Mouse (Mus musculus) neural tube, embryonic 12.5 days (tissue): ENCODE data around the gene Minos1. TPM values are rescaled to one million over a fixed set of nuclear protein-coding genes. Genes with fewer than 3 reads are reported as not detected.
A peak's percentile ranks its signal among the peaks of the same experiment; 100 is the strongest.

Source experiments
- ATAC-seq: fragments of 200-750 bp; cut with Nextera tagmentation; 2 replicates; pipeline ENCODE4 v1.8.0; 2017; ENCODE audit warnings: low read depth, mild to moderate bottlenecking, moderate TSS enrichment, moderate library complexity; ENCODE audit not compliant: low FRiP score
- H3K27ac ChIP-seq: fragments of 300-500 bp; sonication (generic); 2 replicates; pipeline ENCODE4 v1.5.1; 2016
- H3K27me3 ChIP-seq: fragments of 300-500 bp; sonication (generic); replicated peaks from 2 replicates; pipeline ENCODE4 v1.6.1; 2016; ENCODE audit warnings: mild to moderate bottlenecking
- H3K36me3 ChIP-seq: fragments of 300-500 bp; sonication (generic); 2 replicates; pipeline ENCODE4 v1.6.1; 2016; ENCODE audit warnings: mild to moderate bottlenecking
- H3K4me1 ChIP-seq: fragments of 300-500 bp; sonication (generic); 2 replicates; pipeline ENCODE4 v1.6.1; 2016
- H3K4me2 ChIP-seq: fragments of 300-500 bp; sonication (generic); replicated peaks from 2 replicates; pipeline ENCODE4 v1.6.1; 2016; ENCODE audit warnings: mild to moderate bottlenecking
- H3K4me3 ChIP-seq: fragments of 300-500 bp; sonication (generic); 2 replicates; pipeline ENCODE4 v1.5.1; 2016
- H3K9ac ChIP-seq: fragments of 300-500 bp; sonication (generic); 2 replicates; pipeline ENCODE4 v1.6.1; 2016; ENCODE audit warnings: mild to moderate bottlenecking
- H3K9me3 ChIP-seq: fragments of 300-500 bp; sonication (generic); 2 replicates; pipeline ENCODE4 v1.6.1; 2016; ENCODE audit warnings: mild to moderate bottlenecking
- WGBS: fragments of 180-500 bp; shearing (Covaris S2); methylation state at CpG from one replicate; pipeline ENCODE4 v1.1.7; 2016; 5-methylcytosine and 5-hydroxymethylcytosine counted together
- polyA plus RNA-seq: library from polyadenylated mRNA; unstranded; fragments of >200 nt; fragmentation: Nextera tagmentation; extraction: Ambion mirVana; gene quantifications from 2 replicates; pipeline ENCODE4 v1.2.1, GENCODE M21; 2016

Gene Minos1
- polyA plus RNA-seq, 1 experiment from 2014 or later, result 430 TPM

DNA sequence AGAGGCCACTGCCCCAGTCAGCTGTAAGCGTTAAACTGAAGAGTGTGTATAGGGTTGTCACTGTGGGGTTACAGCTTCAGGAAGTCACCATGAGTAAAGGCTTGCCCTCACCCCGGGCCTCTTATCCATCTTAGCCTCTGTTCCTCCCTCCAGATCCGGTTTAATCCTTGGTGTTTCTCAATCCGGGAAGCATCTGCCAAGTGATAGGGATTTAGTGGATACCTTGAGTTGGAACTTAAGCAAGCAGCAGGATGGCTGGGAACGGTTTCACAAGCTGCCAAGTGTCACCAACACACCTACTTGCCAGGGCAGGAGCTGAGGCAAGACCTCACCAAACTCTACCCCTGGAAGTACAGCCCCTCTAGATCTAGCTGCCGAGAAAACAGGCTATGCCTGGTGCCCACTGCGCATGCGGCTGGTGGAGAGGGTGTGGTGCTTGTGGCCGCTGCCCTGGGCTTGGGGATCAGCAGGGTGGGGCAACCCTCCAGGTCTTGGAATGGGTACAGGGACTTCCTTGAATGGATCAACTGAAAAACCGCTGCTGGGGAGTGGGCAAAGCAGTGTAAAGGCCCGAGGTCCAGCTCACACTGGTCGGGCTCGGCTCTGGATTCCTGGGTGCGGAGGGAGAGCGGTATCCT, 40.5 kb downstream of the Minos1 start:
- Histone ChIP-seq H3K27me3 (peaks cover 55% of the 10 kb centered on the region), H3K4me2 (peak overlapping the region; percentile 86), H3K4me3 (0 out of 2 replicates have a peak overlapping the region, but pooled peaks have one; percentile 59), H3K4me1 (peaks cover 15% of the 10 kb centered on the region), H3K27ac (no peak overlapping the region), H3K9me3 (peaks cover 8% of the 10 kb centered on the region; the same call in 1 of the 2 replicates), H3K9ac (peak overlapping the region; percentile 26; the same call in 1 of the 2 replicates), H3K36me3 (no peaks in the 10 kb centered on the region)
- ATAC-seq, result no peak
- 69% methylated on average over 15 of the region's 15 CpGs for WGBS

DNA sequence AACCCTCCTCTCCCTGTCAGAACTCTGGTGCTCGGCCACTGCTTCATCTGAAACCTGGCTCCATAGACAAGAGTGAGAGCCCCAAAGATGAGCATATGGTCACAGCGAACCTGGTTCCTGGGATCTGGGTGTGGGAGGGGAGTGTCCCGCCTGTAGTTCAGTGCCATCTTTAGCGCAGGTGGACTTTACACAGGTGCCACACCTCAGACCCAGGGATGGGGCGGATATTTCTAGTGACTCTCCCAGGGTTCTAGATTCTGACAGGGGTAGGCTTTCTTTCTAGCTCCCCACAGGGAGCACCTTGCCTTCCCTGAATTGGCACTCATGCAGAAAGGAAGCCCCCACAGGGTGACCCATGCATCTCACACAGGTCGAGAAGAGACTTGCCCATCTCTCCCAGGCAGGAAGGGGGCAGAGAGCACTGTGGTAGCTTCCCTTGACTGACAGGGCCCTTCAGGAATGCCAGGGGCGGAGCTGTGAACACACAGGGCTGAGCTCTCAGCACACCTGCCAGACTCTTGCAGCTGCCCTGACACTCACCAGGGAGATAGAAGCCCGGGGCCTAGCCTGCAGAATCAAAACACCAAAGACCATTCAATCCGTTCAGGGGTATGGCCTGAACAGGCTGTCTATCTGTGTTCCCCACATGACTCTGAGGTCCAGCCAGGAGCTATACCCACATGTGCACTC, 41.8 kb downstream of the Minos1 start:
- no peak for ATAC-seq
- Histone ChIP-seq H3K27me3 (peaks cover 50% of the 10 kb centered on the region), H3K9me3 (no peaks in the 10 kb centered on the region), H3K4me3 (no peak overlapping the region), H3K9ac (no peak overlapping the region), H3K27ac (no peak overlapping the region), H3K4me1 (peaks cover 15% of the 10 kb centered on the region), H3K36me3 (no peaks in the 10 kb centered on the region), H3K4me2 (no peak overlapping the region)
- whole genome bisulfite sequencing, result 54% methylated on average over 9 of the region's 9 CpGs

DNA sequence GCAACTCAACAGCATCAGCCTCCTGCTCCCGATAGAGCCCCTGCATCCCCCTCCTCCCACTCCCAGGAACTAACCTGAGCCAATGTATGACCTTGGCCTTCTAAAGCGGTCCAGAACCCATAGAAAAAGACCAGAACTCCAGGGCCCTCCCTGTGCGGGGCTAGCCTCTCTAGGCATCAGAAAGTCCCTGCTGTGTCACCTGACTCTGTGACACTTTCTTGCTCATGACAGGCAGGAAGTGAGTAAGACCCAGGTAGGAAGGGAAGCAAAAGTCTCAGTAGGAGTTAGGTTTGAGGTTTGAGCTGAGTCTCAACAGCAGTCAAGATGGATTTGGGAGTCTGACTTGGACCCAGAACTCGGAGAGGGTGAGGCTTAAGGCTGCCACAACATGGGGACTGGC, 43.9 kb downstream of the Minos1 start:
- Histone ChIP-seq H3K27me3 (peaks cover 28% of the 10 kb centered on the region), H3K9ac (no peak overlapping the region), H3K4me3 (no peak overlapping the region), H3K4me1 (peaks cover 30% of the 10 kb centered on the region), H3K27ac (no peak overlapping the region), H3K9me3 (no peaks in the 10 kb centered on the region), H3K4me2 (no peak overlapping the region), H3K36me3 (no peaks in the 10 kb centered on the region)
- WGBS, result 66% methylated on average over 4 of the region's 4 CpGs
- no peak for ATAC-seq

DNA sequence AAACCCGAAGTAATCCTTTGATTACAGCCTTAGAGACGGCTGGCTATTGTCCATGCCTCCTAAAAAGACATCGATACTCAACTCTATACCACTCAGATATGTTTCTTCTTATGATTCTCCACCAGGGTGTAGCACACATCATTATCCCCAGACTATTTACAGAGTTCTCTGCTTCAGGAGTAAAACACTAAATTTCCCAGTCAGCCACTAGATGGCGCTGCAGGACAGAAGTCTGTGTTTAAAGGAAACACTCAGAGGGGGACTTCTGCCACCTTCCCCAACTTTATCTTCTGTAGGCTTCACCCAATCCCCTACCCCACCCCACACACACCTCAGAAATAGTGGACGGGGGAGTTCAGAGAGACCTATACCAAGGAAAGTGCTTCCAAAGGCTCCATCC, 44.9 kb downstream of the Minos1 start:
- no peak for ATAC-seq
- no peaks in the 10 kb centered on the region for H3K9me3 ChIP-seq
- H3K4me3 ChIP-seq, result no peak overlapping the region
- no peak overlapping the region for H3K9ac ChIP-seq
- 24% methylated on average over 5 of the region's 5 CpGs for WGBS
- no peak overlapping the region for H3K27ac ChIP-seq
- peaks cover 19% of the 10 kb centered on the region for H3K27me3 ChIP-seq
- H3K4me1 ChIP-seq, result peaks cover 24% of the 10 kb centered on the region
- H3K4me2 ChIP-seq, result no peak overlapping the region
- H3K36me3 ChIP-seq, result no peaks in the 10 kb centered on the region

DNA sequence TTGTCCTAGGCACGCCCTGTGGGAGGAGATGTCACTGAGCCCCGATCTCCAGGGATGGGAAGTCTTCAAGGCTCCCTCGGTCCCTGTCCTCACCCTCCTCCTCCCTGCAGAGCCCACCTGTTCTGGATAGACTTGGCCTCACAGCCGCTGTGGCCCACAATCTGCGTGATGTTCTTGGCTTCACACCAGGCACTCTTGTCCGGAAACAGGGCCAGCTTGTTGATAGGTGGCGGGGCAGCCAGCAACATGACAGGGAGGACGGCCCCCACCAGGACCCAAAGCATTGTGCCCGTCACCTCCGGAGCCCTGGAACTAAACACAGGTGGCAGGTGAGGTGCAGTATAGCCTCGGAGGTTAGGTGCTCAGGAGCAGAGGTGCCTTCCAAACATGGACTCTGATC, 45.6 kb downstream of the Minos1 start:
- peaks cover 17% of the 10 kb centered on the region for H3K4me1 ChIP-seq
- no peaks in the 10 kb centered on the region for H3K36me3 ChIP-seq
- H3K9ac ChIP-seq, result no peak overlapping the region
- 72% methylated on average over 11 of the region's 11 CpGs for WGBS
- H3K4me2 ChIP-seq, result no peak overlapping the region
- H3K4me3 ChIP-seq, result no peak overlapping the region
- ATAC-seq, result no peak
- no peak overlapping the region for H3K27ac ChIP-seq
- no peaks in the 10 kb centered on the region for H3K9me3 ChIP-seq
- H3K27me3 ChIP-seq, result peaks cover 12% of the 10 kb centered on the region

DNA sequence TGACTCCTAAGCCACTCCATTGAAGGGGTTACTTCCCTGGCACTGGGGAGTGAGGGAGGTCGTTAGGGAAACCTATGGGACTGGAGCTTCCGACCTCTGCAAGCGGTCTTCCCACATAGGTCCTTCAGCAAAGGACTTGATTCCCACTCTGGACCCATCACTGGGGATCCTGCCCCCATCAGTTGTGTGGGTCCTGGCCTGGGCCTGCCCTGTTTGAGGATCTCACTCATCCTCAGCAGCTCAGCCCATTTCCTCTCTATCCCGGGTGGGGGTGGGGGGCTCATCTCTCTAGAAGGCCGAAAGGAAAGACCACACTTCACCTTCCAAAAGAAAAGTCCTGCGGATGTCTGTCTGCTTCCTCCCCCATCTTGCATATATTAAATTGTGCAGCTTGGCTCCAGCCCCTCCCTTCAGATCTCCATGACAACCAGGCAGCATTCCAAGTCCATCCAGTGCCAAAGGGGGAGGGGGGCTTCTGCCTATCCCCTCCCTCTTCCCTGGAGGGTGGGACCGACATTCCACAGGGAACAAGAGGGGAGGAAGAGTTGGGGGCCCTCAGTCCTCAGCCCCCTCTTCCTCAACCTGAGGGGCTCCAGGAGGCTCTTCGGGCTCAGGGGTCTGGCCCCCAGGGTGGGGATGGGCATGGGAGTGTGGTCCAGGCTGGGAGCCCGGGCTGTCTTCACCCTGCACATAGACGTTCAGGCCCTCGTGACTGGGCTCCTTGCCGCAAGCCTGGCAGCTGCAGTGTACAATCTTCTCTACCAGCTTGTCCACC, 47.9 kb downstream of the Minos1 start:
- peak; percentile 70 for ATAC-seq
- WGBS, result 35% methylated on average over 12 of the region's 12 CpGs
- peaks cover 16% of the 10 kb centered on the region for H3K4me1 ChIP-seq
- no peaks in the 10 kb centered on the region for H3K36me3 ChIP-seq
- no peak overlapping the region for H3K27ac ChIP-seq
- peak overlapping the region; percentile 2; the same call in 1 of the 2 replicates for H3K9ac ChIP-seq
- peak overlapping the region; percentile 40 for H3K4me2 ChIP-seq
- H3K4me3 ChIP-seq, result no peak overlapping the region
- peaks cover under 1% of the 10 kb centered on the region for H3K27me3 ChIP-seq
- H3K9me3 ChIP-seq, result no peaks in the 10 kb centered on the region

DNA sequence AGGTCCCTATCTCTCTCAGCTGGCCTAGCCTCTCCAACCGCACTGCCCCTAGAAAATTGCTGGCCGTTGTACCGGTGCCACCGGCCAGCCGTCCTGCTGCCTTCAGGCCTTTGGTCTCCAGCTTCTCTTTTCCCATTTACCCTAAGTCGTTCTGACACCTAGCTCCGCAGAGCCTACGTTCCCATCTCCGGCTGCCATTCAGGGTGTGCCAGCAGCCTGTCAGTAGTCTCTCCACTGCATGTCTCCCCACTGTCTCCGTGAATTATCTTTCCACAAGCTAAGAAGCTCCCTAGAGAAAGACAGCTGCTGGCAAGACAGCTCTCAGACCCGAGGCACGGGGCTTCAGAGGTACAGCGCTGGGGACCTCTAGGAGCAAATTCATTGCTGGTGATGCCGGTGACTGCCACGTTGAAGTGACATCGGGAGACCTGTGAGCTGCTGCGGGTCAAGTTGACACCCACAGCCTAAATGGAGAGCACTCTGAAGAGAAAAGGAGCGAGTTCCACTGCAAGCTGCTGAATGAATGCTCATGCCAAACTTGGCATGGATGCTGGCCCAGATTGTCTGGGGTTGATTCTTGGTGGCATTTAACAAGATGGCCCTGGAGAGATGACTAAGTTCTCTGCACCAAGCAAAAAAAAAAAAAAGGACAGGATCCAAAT, 49.5 kb downstream of the Minos1 start:
- no peak overlapping the region for H3K4me3 ChIP-seq
- H3K4me1 ChIP-seq, result peaks cover 16% of the 10 kb centered on the region
- no peaks in the 10 kb centered on the region for H3K9me3 ChIP-seq
- H3K9ac ChIP-seq, result no peak overlapping the region
- no peaks in the 10 kb centered on the region for H3K36me3 ChIP-seq
- peaks cover 16% of the 10 kb centered on the region for H3K27me3 ChIP-seq
- no peak for ATAC-seq
- no peak overlapping the region for H3K4me2 ChIP-seq
- H3K27ac ChIP-seq, result no peak overlapping the region
- 76% methylated on average over 18 of the region's 18 CpGs for WGBS

DNA sequence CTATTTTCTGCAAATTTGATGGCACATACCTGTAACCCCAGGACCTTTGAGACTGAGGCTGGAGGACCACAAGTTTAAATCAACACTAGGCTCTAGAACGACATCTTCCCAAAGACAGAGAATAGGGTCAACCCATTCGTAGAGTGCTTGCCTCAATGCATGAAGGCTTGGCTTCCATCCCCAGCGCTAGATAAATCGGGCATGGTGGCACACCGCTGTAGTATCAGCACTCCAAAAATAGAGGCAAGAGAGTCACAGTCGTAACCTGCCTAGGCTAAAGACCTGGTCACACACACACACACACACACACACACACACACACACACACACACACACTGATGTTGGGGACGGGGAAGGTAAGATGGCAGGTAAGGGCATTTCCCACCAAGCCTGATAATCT, 50.7 kb downstream of the Minos1 start:
- no peak for ATAC-seq
- Histone ChIP-seq H3K4me2 (no peak overlapping the region), H3K4me1 (peaks cover 20% of the 10 kb centered on the region), H3K36me3 (no peaks in the 10 kb centered on the region), H3K4me3 (no peak overlapping the region), H3K27ac (no peak overlapping the region), H3K9me3 (no peaks in the 10 kb centered on the region), H3K27me3 (peaks cover 28% of the 10 kb centered on the region), H3K9ac (no peak overlapping the region)
- 93% methylated on average over 7 of the region's 7 CpGs for WGBS

DNA sequence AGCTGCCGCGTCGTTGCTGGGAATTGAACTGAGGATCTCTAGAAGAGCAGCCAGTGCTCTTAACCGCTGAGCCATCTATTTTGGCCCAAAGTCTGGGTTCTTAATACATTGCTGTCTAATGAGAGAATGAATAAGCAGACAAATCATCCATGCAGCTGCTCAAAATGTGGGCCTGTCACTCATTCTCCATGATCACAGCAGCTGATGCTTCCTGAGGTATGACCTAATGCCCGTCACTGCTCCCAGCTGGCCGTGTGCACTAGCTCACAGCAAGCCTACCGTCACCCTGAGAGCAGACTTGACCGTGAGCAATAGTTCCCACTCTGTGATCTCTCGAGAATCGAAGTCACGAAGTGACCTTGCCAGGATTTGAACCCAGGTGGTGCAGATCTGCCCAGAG, 51.5 kb downstream of the Minos1 start:
- H3K9ac ChIP-seq, result no peak overlapping the region
- H3K36me3 ChIP-seq, result no peaks in the 10 kb centered on the region
- no peak overlapping the region for H3K27ac ChIP-seq
- 84% methylated on average over 11 of the region's 11 CpGs for WGBS
- no peaks in the 10 kb centered on the region for H3K9me3 ChIP-seq
- peaks cover 36% of the 10 kb centered on the region for H3K27me3 ChIP-seq
- peaks cover 28% of the 10 kb centered on the region for H3K4me1 ChIP-seq
- H3K4me3 ChIP-seq, result no peak overlapping the region
- no peak for ATAC-seq
- H3K4me2 ChIP-seq, result no peak overlapping the region

DNA sequence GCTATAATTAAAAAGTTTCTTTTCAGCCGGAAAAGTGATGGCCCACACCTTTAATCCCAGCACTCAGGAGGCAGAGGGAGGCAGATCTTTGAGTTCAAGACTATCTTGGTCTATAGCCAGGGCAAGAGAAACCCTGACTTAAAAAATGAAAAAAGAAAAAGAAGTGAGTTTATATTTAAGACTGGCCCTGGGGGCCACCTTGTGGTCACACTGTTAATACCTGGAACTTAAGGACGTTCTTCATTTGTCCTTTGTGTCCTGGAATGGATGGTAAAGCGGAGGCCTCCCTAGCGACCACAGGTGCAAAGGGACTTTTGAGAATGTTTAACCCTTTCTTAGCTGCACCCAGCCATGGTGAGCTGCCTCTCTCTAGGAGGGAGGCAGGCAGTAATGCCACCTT, 52.2 kb downstream of the Minos1 start:
- Histone ChIP-seq H3K4me1 (peaks cover 28% of the 10 kb centered on the region), H3K4me3 (no peak overlapping the region)

DNA sequence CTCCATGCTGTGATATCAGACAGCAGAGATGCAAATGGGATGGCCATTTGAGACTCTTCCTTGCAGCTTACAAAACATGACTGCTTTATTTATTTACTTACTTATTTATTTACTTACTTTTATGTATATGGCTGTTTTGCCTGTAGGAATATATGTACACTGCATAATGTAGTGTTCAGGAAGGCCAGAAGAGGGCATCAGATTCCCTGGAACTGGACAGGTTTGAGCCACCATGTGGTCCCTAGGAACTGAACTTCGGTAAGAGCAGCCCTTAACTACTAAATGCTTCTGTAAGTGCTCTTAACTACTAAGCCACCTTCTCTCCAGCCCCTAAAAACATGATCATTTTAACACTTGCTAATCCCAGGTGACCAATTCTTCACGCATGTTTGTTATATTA, 52.6 kb downstream of the Minos1 start:
- Histone ChIP-seq H3K9me3 (no peaks in the 10 kb centered on the region), H3K4me1 (peaks cover 24% of the 10 kb centered on the region), H3K4me2 (no peak overlapping the region), H3K27ac (no peak overlapping the region), H3K9ac (no peak overlapping the region), H3K36me3 (no peaks in the 10 kb centered on the region), H3K27me3 (peaks cover 47% of the 10 kb centered on the region), H3K4me3 (no peak overlapping the region)
- WGBS, result 42% methylated on average over 2 of the region's 2 CpGs
- no peak for ATAC-seq

More for the DNA sequence above, 52.2 kb downstream of the Minos1 start:
- H3K36me3 ChIP-seq, result no peaks in the 10 kb centered on the region
- ATAC-seq, result no peak
- H3K4me2 ChIP-seq, result no peak overlapping the region
- H3K27me3 ChIP-seq, result peaks cover 43% of the 10 kb centered on the region
- no peak overlapping the region for H3K27ac ChIP-seq
- 20% methylated on average over 4 of the region's 4 CpGs for WGBS
- H3K9me3 ChIP-seq, result no peaks in the 10 kb centered on the region
- no peak overlapping the region for H3K9ac ChIP-seq

DNA sequence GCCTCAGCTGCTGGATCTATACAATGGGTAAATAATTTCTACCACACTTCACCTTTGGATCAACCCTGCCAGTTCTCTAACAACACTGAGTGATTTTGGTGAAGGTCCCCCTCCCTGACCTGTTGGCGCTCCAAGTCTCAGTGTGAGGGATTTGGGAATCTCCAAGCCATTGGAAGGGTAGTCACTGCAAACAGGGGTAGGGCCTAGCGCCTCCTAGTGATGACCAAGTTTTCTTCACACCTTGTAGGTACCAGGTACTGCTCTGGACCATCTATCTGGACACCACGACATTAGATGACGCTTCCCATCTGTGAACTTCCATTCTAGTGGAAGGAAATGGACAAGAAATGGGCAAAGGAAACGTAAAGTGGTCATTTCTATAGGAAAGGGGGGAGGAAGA, 55.0 kb downstream of the Minos1 start:
- Histone ChIP-seq H3K4me3 (peak overlapping the region; percentile 43; the same call in 1 of the 2 replicates), H3K36me3 (no peaks in the 10 kb centered on the region), H3K9me3 (no peaks in the 10 kb centered on the region), H3K4me2 (peak overlapping the region; percentile 85; the same call in 1 of the 2 replicates), H3K9ac (no peak overlapping the region), H3K27ac (no peak overlapping the region), H3K27me3 (peaks cover 63% of the 10 kb centered on the region), H3K4me1 (peaks cover 12% of the 10 kb centered on the region)
- ATAC-seq, result no peak
- WGBS, result 14% methylated on average over 5 of the region's 5 CpGs
